Mouse (Mus musculus) heart, embryonic 14.5 days (tissue): ENCODE data around the gene Slit1. TPM values are rescaled to one million over a fixed set of nuclear protein-coding genes. Genes with fewer than 3 reads are reported as not detected.

Experiments
- ATAC-seq: fragments of 200-750 bp; cut with Nextera tagmentation; 2 replicates; pipeline ENCODE4 v1.8.0; 2017; ENCODE audit warnings: low read depth, moderate TSS enrichment; ENCODE audit not compliant: insufficient number of reproducible peaks, insufficient read depth, low FRiP score
- H3K27ac ChIP-seq, 2 experiments: fragments of 200-500 bp in 1 of 2; fragments of 300-500 bp in 1 of 2; sonication (generic) in 1 of 2; replicated peaks in 1 of 2; 2 replicates each; pipeline ENCODE4 v1.5.1; 2012 to 2014; ENCODE audit warnings: low read depth in 2 of 2, low read length in 2 of 2, control low read depth in 1 of 2, mild to moderate bottlenecking in 1 of 2, mixed read lengths in 1 of 2; ENCODE audit not compliant: control insufficient read depth in 1 of 2, insufficient read depth in 1 of 2
- H3K27me3 ChIP-seq: fragments of 300-500 bp; sonication (generic); 2 replicates; pipeline ENCODE4 v1.6.1; 2014; ENCODE audit warnings: mild to moderate bottlenecking, low read length, control low read depth; ENCODE audit not compliant: control insufficient read depth, insufficient read depth
- H3K36me3 ChIP-seq: fragments of 300-500 bp; sonication (generic); 2 replicates; pipeline ENCODE4 v1.6.1; 2014; ENCODE audit warnings: mild to moderate bottlenecking, control low read depth, low read length, mixed read lengths; ENCODE audit not compliant: control insufficient read depth, insufficient read depth
- H3K4me1 ChIP-seq, 2 experiments: fragments of 200-500 bp in 1 of 2; fragments of 300-500 bp in 1 of 2; sonication (generic) in 1 of 2; 2 replicates each; pipeline ENCODE4 v1.6.1; 2012 to 2014; ENCODE audit warnings: low read length in 2 of 2, control low read depth in 1 of 2, mixed read lengths in 1 of 2; ENCODE audit not compliant: control insufficient read depth in 2 of 2, insufficient read depth in 2 of 2
- H3K4me2 ChIP-seq: fragments of 300-500 bp; sonication (generic); 2 replicates; pipeline ENCODE4 v1.6.1; 2014; ENCODE audit warnings: mild to moderate bottlenecking, low read length
- H3K4me3 ChIP-seq, 2 experiments: fragments of 200-500 bp in 1 of 2; fragments of 300-500 bp in 1 of 2; sonication (generic) in 1 of 2; 2 replicates each; pipeline ENCODE4 v1.5.1; 2012 to 2014; ENCODE audit warnings: low read length in 2 of 2, mild to moderate bottlenecking in 2 of 2, control low read depth in 1 of 2, low read depth in 1 of 2, moderate library complexity in 1 of 2; ENCODE audit not compliant: control insufficient read depth in 1 of 2, insufficient read depth in 1 of 2
- H3K9ac ChIP-seq: fragments of 300-500 bp; sonication (generic); 2 replicates; pipeline ENCODE4 v1.6.1; 2014; ENCODE audit warnings: mild to moderate bottlenecking, low read length
- H3K9me3 ChIP-seq: fragments of 300-500 bp; sonication (generic); 2 replicates; pipeline ENCODE4 v1.6.1; 2016; ENCODE audit warnings: low read length, control low read depth; ENCODE audit not compliant: control insufficient read depth
- WGBS: fragments of 180-500 bp; shearing (Covaris S2); extraction: QIAGEN DNeasy Blood & Tissue Kit; methylation state at CpG from one replicate; pipeline ENCODE4 v1.1.7; 2014; 5-methylcytosine and 5-hydroxymethylcytosine counted together
- polyA plus RNA-seq: library from polyadenylated mRNA; unstranded; fragments of >200 nt; fragmentation: Nextera tagmentation; extraction: Ambion mirVana; gene quantifications from 2 replicates; pipeline ENCODE4 v1.2.1, GENCODE M21; 2014

Gene Slit1
- polyA plus RNA-seq, 1 experiment from 2014 or later: not detected

DNA sequence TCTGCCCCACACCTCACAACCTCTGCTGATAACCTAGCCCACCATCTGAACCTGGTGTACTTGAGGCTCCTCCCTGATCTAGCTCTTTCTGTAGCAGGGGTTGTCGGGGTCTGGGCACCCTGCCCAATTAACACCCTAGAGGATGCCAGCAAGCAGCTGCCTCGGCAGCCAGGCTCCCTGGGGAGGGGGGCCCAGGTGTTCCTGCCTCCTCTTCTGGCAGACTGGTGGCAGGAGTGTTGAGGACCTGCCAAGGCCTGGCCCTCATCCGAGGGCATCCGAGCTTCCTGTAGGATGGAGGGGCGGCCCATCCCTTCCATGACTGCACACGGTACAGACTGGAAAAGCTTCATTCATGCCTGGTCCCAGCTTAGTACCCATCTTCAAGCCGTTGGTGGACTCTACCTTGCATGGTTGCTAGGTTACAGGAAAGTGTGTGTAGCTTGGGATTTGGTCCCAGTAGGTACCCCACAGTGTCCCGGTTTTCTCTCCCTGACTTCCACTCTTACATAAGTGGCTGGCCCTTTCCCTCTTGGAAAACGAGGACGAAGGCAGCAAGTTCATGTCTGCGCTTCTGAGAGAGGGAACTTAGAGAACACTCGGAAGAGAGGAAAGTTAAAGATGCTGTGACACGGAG, 57.9 kb downstream of the Slit1 start:
- Histone ChIP-seq H3K4me3 (no peak overlapping the region), H3K36me3 (no peaks in the 10 kb centered on the region), H3K27ac (no peak overlapping the region), H3K4me2 (no peak overlapping the region), H3K9me3 (no peaks in the 10 kb centered on the region), H3K27me3 (peaks cover 4% of the 10 kb centered on the region; the same call in 1 of the 2 replicates), H3K9ac (no peak overlapping the region), H3K4me1 (no peaks in the 10 kb centered on the region)
- ATAC-seq: no peak
- 76% methylated on average over 13 of the region's 13 CpGs for WGBS

- ATAC-seq: no peak
- peaks cover 4% of the 10 kb centered on the region; the same call in 1 of the 2 replicates for H3K27me3 ChIP-seq
- 53% methylated on average over 1 of the region's 1 CpGs for WGBS
Observed at GRCm38 (mm10) chr19:41684874-41685273, 58.6 kb downstream of the Slit1 start.

GRCm38 (mm10) chr19:41683951-41684350, 59.5 kb downstream of the Slit1 start:
- H3K36me3 ChIP-seq: no peaks in the 10 kb centered on the region
- WGBS: 57% methylated on average over 1 of the region's 1 CpGs
- peaks cover 0 to 4% of the 10 kb centered on the region in 2 experiments; a peak in 2 of 4 replicates for H3K4me1 ChIP-seq
- no peaks in the 10 kb centered on the region; the same call in 1 of the 2 replicates for H3K27me3 ChIP-seq
- no peak overlapping the region for H3K9ac ChIP-seq
- no peak for ATAC-seq
- no peak overlapping the region for H3K4me2 ChIP-seq
- no peak overlapping the region for H3K27ac ChIP-seq
- no peaks in the 10 kb centered on the region for H3K9me3 ChIP-seq
- H3K4me3 ChIP-seq: no peak overlapping the region

More at GRCm38 (mm10) chr19:41684874-41685273, 58.6 kb downstream of the Slit1 start:
- Histone ChIP-seq H3K9ac (no peak overlapping the region), H3K4me3 (no peak overlapping the region), H3K36me3 (no peaks in the 10 kb centered on the region), H3K4me1 (no peaks in the 10 kb centered on the region; a peak in 1 of 4 replicates), H3K27ac (no peak overlapping the region), H3K4me2 (no peak overlapping the region), H3K9me3 (no peaks in the 10 kb centered on the region)

- Histone ChIP-seq H3K27ac (no peak overlapping the region), H3K36me3 (no peaks in the 10 kb centered on the region), H3K4me1 (peaks cover 5 to 13% of the 10 kb centered on the region in 2 experiments), H3K9ac (no peak overlapping the region), H3K4me2 (no peak overlapping the region), H3K9me3 (no peaks in the 10 kb centered on the region), H3K4me3 (no peak overlapping the region), H3K27me3 (peaks cover 14% of the 10 kb centered on the region)
- no peak for ATAC-seq
- 81% methylated on average over 1 of the region's 1 CpGs for WGBS
Observed at GRCm38 (mm10) chr19:41680267-41680666, 63.2 kb downstream of the Slit1 start.

GRCm38 (mm10) chr19:41679028-41679427, 64.4 kb downstream of the Slit1 start:
- no peaks in the 10 kb centered on the region for H3K9me3 ChIP-seq
- peaks cover 5 to 13% of the 10 kb centered on the region in 2 experiments for H3K4me1 ChIP-seq
- peaks cover 14% of the 10 kb centered on the region for H3K27me3 ChIP-seq
- no peak overlapping the region for H3K4me3 ChIP-seq
- H3K9ac ChIP-seq: no peak overlapping the region
- no peaks in the 10 kb centered on the region for H3K36me3 ChIP-seq
- no peak overlapping the region for H3K27ac ChIP-seq
- ATAC-seq: no peak
- WGBS: 19% methylated on average over 15 of the region's 15 CpGs
- H3K4me2 ChIP-seq: no peak overlapping the region

GRCm38 (mm10) chr19:41677575-41677974, 65.9 kb downstream of the Slit1 start:
- Histone ChIP-seq H3K9me3 (no peaks in the 10 kb centered on the region), H3K4me1 (peaks cover 5 to 13% of the 10 kb centered on the region in 2 experiments), H3K4me2 (no peak overlapping the region), H3K36me3 (no peaks in the 10 kb centered on the region), H3K9ac (no peak overlapping the region), H3K27me3 (peaks cover 14% of the 10 kb centered on the region), H3K27ac (no peak overlapping the region), H3K4me3 (no peak overlapping the region)
- ATAC-seq: peak; percentile 54; the same call in 1 of the 2 replicates
- 24% methylated on average over 4 of the region's 4 CpGs for WGBS

- H3K4me1 ChIP-seq: peaks cover 5 to 13% of the 10 kb centered on the region in 2 experiments
- WGBS: 68% methylated on average over 8 of the region's 8 CpGs
- H3K27me3 ChIP-seq: peaks cover 14% of the 10 kb centered on the region
Observed at GRCm38 (mm10) chr19:41675583-41675982, 67.9 kb downstream of the Slit1 start.

GRCm38 (mm10) chr19:41674366-41674765, 69.1 kb downstream of the Slit1 start:
- no peak overlapping the region for H3K9ac ChIP-seq

More at GRCm38 (mm10) chr19:41675583-41675982, 67.9 kb downstream of the Slit1 start:
- no peaks in the 10 kb centered on the region for H3K9me3 ChIP-seq
- no peak overlapping the region for H3K9ac ChIP-seq
- no peak overlapping the region for H3K27ac ChIP-seq
- H3K4me2 ChIP-seq: no peak overlapping the region
- H3K36me3 ChIP-seq: no peaks in the 10 kb centered on the region
- no peak for ATAC-seq
- no peak overlapping the region for H3K4me3 ChIP-seq

More at GRCm38 (mm10) chr19:41674366-41674765, 69.1 kb downstream of the Slit1 start:
- no peak overlapping the region for H3K4me3 ChIP-seq
- H3K9me3 ChIP-seq: no peaks in the 10 kb centered on the region
- no peak overlapping the region for H3K4me2 ChIP-seq
- H3K4me1 ChIP-seq: peaks cover 5 to 13% of the 10 kb centered on the region in 2 experiments
- peaks cover 14% of the 10 kb centered on the region for H3K27me3 ChIP-seq
- H3K36me3 ChIP-seq: no peaks in the 10 kb centered on the region
- H3K27ac ChIP-seq: no peak overlapping the region
- 41% methylated on average over 4 of the region's 4 CpGs for WGBS
- no peak for ATAC-seq
